Mouse (Mus musculus) right cerebral cortex, adult 18-20 months (tissue): ENCODE results near the gene Cadps2.

ENCODE experiments used
- DNase-seq: peaks from one replicate; pipeline ENCODE4 v3.0.0; 2022; ENCODE audit warnings: mixed read lengths

The Cadps2 gene

GRCm38 (mm10) chr6:23839009-23839811 is at the start of gene Cadps2:
Cadps2 (minus strand) TSS chr6:23839421.
- DNase-seq: peak; percentile 36

DNA sequence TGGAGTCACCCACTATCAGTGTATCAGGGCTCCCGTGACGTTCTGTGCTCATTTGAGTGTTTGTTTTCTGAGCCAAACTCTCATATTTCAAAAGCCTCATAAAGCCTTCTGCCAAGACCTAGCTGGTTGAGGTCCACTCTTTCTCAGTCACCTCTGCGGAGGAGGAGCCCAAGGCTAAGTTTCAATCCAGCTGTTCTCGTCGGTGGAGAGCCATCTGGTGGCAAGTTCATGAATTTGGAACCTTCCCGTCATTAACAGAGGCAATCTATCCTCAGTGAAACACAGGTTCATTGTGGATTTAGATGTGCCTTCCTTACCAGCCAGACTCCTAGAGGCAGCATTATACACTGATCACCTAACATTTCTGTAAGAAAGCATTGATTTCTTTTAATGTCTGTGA is 47.2 kb upstream of the Cadps2 start:
- DNase-seq: no peak

- no peak for DNase-seq
Measured at GRCm38 (mm10) chr6:23876765-23877408, 37.7 kb upstream of the Cadps2 start.

DNA sequence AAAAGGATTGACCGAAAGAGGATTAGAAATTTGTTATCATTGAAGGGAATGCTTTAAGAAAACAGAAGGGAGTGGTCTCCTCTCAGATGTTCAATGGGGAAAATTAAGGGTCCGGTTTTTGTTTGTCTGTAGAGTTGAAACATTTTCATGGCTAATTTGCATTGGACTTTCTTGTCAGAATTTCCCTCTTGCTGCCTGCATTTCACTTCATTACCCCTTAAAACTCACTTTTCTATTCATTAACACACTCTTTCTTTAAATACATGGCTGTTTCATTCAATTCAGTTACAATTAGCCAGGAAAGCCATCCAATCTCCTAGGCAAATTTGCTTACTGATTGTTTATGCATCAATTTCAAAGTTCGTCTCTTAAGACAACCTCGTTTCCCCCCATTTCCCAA is 37.1 kb upstream of the Cadps2 start:
- no peak for DNase-seq

GRCm38 (mm10) chr6:23873812-23874211 is 34.6 kb upstream of the Cadps2 start:
- no peak for DNase-seq

GRCm38 (mm10) chr6:23873231-23873630 is 34.0 kb upstream of the Cadps2 start:
- no peak for DNase-seq

DNA sequence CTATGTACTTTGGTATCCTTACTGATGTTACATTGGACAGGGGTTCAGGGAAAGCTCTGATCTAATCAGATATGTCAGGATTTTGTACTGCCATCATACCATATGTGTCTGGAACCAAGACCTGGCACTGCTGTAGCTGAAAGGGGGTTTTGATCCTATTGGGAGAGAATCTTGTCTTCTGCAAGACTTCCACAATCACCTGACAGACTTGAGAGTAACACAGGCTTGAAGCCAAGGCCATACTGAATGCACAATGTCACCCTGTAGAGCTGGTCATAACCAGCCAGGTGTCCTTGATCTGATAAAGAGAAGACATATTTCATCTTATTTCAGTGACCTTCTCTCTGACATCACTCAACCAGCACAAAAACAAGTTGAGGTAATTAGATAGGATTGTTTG is 30.8 kb upstream of the Cadps2 start:
- DNase-seq: no peak

DNA sequence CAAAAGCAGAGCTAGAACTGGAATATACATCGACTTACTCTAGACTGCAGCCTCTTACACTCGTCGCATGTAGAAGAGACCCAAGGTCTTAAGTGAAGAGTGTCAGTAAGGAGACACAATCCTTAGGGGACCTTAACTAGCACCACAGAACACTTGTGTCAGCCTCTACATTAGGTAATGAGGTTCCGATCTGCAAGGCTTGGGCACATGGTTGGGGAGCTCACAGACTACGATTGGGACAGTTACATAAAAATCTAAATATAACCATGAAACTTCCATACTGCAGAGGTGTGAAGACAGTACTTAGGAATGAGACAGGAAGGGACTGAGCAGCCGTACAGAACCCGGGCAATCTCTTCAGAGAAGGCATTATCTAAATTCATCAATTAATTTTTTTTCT is 27.1 kb upstream of the Cadps2 start:
- peak; percentile 17 for DNase-seq

- DNase-seq: peak; percentile 50
Measured at GRCm38 (mm10) chr6:23853464-23853863, 14.2 kb upstream of the Cadps2 start.

- no peak for DNase-seq
Measured at GRCm38 (mm10) chr6:23840001-23840400, 780 bp upstream of the Cadps2 start.

- peak; percentile 15 for DNase-seq
Measured at GRCm38 (mm10) chr6:23838401-23839008, 716 bp downstream of the Cadps2 start.

- DNase-seq: no peak
Measured at GRCm38 (mm10) chr6:23837631-23838030, 1.6 kb downstream of the Cadps2 start.

DNA sequence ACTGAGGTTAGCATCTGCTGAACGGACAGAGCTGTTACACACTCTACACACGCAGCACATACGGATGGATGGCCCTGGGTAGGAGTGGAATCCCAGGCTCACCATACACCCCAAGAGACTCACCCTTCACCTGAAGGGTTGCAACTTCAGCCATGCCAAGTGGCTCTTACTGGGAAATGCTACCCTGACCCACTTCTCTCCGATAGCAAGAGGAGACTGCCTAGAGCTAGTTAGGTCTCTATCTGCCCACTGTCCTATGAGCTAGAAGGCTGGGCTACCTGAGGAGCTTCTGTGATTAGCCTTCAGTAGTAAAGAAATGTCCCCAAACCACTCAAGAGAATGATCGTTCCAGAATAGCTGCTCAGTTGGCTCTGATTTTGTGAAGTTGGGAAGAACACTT is 2.1 kb downstream of the Cadps2 start:
- DNase-seq: no peak

- DNase-seq: no peak
Measured at GRCm38 (mm10) chr6:23836694-23837093, 2.5 kb downstream of the Cadps2 start.

DNA sequence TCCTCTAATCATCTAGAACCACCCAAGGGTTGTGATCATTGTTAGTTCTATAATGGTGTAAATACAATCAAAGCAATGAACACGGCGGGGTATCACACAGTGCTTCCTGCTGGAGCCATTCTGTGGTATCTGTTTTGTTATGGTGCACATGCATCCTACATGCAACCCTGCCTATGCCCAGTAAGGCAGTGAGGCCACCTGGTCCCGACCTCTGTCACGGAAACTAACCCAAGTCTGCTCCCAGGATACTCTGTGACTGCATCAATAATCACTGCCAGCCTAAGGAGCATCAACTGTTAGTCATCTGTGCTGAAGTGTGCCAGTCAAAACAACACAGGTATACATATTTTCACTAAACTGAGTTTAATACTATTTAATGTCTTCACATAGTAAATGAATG is 3.7 kb downstream of the Cadps2 start:
- no peak for DNase-seq

DNA sequence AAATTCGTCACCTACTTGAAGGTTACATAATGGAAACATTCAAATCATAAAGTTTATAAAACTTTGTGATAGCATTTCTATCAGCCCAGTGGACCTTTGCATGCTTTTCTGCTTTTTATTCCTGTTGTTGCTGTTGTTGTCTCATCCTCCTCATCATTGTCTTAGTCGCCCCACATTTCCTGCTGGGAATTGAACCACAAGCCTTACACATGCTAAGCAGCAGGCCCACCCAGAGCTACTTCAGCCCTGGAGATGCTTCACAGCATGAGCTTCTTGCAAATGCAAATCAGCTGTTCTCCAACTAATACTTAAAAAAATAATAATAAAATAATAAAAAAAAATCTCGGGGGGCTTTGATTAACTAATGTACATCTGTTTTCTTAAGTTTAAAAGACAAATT is 8.5 kb downstream of the Cadps2 start:
- no peak for DNase-seq

DNA sequence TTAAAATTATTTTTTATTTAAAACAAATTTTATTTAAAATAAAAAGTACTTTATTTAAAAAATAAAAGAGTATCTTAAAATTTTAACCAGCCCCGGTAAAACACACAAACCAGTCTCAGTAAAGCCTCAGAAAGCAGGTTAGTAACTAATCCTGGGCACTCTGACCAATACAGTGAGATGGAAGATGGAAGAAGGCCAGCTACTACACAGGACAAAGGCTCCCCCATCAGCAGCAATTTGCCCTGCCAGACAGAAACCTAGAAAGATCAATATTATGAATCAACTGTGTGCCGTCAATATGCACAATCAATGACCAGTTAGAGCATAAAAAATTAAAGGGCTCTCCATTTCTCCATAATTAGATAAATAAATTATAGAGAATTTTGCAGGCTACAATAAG is 9.9 kb downstream of the Cadps2 start:
- DNase-seq: no peak

DNA sequence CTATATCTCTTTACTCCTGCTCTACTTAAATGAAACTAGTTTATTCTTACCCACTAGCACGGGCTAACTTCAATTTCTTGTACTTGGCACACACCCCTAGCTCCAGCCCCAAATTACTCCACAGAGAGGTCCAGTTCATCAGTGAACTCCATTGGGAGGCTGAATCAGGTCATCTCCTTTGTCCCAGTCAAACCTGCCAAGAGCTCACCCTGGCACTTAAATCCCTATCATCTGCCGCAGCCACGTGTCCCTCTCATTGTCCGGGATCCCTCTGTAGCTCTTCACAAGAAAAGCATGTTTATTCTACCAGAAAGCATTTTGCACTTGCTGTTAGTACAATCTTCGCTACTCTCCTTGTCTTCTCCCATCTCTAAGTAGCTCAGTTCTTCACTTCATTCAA is 17.4 kb downstream of the Cadps2 start:
- no peak for DNase-seq

GRCm38 (mm10) chr6:23810087-23810486 is 29.1 kb downstream of the Cadps2 start:
- no peak for DNase-seq

- no peak for DNase-seq
Measured at GRCm38 (mm10) chr6:23809344-23809743, 29.9 kb downstream of the Cadps2 start.

GRCm38 (mm10) chr6:23805333-23805732 is 33.9 kb downstream of the Cadps2 start:
- DNase-seq: no peak

- DNase-seq: no peak
Measured at GRCm38 (mm10) chr6:23791822-23792221, 47.4 kb downstream of the Cadps2 start.

- DNase-seq: no peak
Measured at GRCm38 (mm10) chr6:23777641-23778040, 61.6 kb downstream of the Cadps2 start.

GRCm38 (mm10) chr6:23762204-23762603 is 77.0 kb downstream of the Cadps2 start:
- no peak for DNase-seq
